Mouse (Mus musculus) cerebellum, adult 2 months (tissue): ENCODE measurements at regions not wholly inside any gene's neighbourhood (a gene's known extent, or its start where the extent isn't known, plus 50 kb on each side); places are given as distances from the start of the nearest gene placed in this dataset.

Experiments used
- DNase-seq, 2 experiments: peaks; one replicate each; pipeline ENCODE4 v3.0.0; 2021
- H3K27ac ChIP-seq: fragments of 200-500 bp; 2 replicates; pipeline ENCODE4 v1.5.1; 2012; ENCODE audit warnings: low read length, control low read depth, inconsistent platforms; ENCODE audit not compliant: insufficient read depth
- H3K27me3 ChIP-seq: fragments of 200-500 bp; 2 replicates; pipeline ENCODE4 v1.6.1; 2012; ENCODE audit warnings: inconsistent platforms, mild to moderate bottlenecking, low read length, moderate library complexity; ENCODE audit not compliant: control insufficient read depth, insufficient read depth
- H3K4me1 ChIP-seq: fragments of 200-500 bp; 2 replicates; pipeline ENCODE4 v1.6.1; 2011; ENCODE audit warnings: low read length; ENCODE audit not compliant: control insufficient read depth, insufficient read depth
- H3K4me3 ChIP-seq: fragments of 200-500 bp; replicated peaks from 2 replicates; pipeline ENCODE3; 2011; ENCODE audit warnings: mild to moderate bottlenecking, low read depth, low read length, control low read depth; ENCODE audit not compliant: insufficient read depth
- CTCF ChIP-seq: fragments of 200-500 bp; IDR thresholded peaks from 2 replicates; pipeline ENCODE4 v1.5.1; 2011; ENCODE audit warnings: low read depth, mild to moderate bottlenecking, control low read depth, low read length, moderate library complexity, borderline replicate concordance; ENCODE audit not compliant: insufficient read depth
- POLR2A ChIP-seq: fragments of 200-500 bp; IDR thresholded peaks from 2 replicates; pipeline ENCODE4 v1.6.1; 2011; ENCODE audit warnings: low read length, control low read depth, borderline replicate concordance; ENCODE audit not compliant: insufficient read depth
- whole genome bisulfite sequencing: fragments of 180-500 bp; shearing (Covaris S2); methylation state at CpG from one replicate; pipeline ENCODE4 v1.1.7; 2018; 5-methylcytosine and 5-hydroxymethylcytosine counted together

DNA sequence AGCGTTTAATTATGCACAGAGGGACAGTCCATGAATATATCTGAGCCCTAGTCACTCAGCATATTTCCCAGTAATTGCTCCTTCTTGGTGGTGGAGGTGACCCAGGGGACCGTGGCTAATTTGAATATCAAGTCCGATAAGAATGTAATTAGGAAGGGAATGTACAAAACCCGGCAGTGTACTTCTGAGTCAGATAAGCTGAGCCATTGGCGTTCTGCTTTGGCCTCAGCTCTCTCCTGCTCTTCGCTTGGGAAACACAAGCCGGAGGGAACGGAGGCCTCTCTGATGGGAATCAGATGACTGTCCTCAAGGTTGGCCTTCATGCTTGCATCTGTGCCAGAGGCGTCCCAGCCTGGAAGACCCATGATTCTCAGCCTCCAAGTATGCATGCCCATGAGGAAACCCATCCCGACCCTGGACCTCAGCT lies 54.8 kb upstream of the Gm11733 start:
- no peak for TF ChIP-seq CTCF
- TF ChIP-seq POLR2A, result no peak
- H3K27me3 ChIP-seq, result no peaks in the 10 kb centered on the region
- WGBS, result 84% methylated on average over 10 of the region's 10 CpGs
- no peak overlapping the region for H3K27ac ChIP-seq
- H3K4me3 ChIP-seq, result no peak overlapping the region
- DNase-seq, result no peak
- no peaks in the 10 kb centered on the region for H3K4me1 ChIP-seq

DNA sequence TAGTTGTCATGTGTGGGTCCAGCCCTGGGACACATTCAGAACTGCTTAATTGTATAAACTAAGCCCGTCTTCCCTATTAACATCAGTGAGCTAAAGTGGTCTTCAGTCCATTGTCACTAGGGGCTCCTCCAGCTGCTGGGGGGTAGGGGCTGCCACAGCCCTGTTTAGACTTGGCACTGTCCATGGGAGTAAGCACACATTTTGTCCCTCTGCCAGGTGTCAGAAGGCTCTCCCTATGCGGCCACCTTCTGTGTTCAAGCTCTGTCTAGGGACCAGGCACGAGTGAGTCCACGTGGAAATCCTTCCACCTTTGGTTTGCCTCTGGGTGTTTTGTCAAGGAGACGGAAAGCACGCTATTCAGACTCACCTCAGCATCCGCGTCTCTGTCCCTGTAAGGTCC lies 54.3 kb upstream of the Gm11733 start:
- H3K27ac ChIP-seq, result no peak overlapping the region
- no peak overlapping the region for H3K4me3 ChIP-seq
- no peaks in the 10 kb centered on the region for H3K27me3 ChIP-seq
- no peak for DNase-seq
- WGBS, result 45% methylated on average over 8 of the region's 8 CpGs
- H3K4me1 ChIP-seq, result no peaks in the 10 kb centered on the region
- no peak for TF ChIP-seq POLR2A
- TF ChIP-seq CTCF, result no peak

DNA sequence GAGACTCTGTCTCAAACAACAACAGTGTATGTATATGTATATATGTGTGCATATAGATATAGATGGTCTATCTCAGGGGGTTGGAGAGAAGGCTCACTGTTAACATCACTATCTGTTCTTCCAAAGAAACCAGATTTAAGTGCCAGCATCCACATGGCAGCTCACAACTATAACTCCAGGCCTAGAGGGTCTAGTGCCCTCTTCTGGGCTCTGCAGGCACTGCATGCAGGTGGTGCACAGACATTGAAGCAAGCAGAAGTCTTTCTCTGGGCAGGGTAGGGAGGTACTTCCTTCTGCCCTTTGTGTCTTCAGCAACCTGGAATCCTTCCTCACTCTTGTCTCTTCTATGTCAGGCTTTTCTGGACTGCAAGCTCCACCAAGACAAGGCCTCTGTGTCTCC lies 50.1 kb upstream of the Gm11733 start:
- H3K4me3 ChIP-seq, result no peak overlapping the region
- H3K27me3 ChIP-seq, result no peaks in the 10 kb centered on the region
- DNase-seq, result no peak
- no peak for TF ChIP-seq POLR2A
- TF ChIP-seq CTCF, result peak; percentile 35; the same call in 1 of the 2 replicates
- no peak overlapping the region for H3K27ac ChIP-seq
- peaks cover 10% of the 10 kb centered on the region for H3K4me1 ChIP-seq
